Mouse (Mus musculus): Measurements from ENCODE around the gene Trim34a.
A peak's percentile ranks its signal among the peaks of the same experiment; 100 is the strongest.
"Not testable (repeated sequence)": the region's sequence is repeated elsewhere in the genome, so short reads cannot be mapped to it uniquely, and the experiment has no call there.

The Trim34a gene

DNA sequence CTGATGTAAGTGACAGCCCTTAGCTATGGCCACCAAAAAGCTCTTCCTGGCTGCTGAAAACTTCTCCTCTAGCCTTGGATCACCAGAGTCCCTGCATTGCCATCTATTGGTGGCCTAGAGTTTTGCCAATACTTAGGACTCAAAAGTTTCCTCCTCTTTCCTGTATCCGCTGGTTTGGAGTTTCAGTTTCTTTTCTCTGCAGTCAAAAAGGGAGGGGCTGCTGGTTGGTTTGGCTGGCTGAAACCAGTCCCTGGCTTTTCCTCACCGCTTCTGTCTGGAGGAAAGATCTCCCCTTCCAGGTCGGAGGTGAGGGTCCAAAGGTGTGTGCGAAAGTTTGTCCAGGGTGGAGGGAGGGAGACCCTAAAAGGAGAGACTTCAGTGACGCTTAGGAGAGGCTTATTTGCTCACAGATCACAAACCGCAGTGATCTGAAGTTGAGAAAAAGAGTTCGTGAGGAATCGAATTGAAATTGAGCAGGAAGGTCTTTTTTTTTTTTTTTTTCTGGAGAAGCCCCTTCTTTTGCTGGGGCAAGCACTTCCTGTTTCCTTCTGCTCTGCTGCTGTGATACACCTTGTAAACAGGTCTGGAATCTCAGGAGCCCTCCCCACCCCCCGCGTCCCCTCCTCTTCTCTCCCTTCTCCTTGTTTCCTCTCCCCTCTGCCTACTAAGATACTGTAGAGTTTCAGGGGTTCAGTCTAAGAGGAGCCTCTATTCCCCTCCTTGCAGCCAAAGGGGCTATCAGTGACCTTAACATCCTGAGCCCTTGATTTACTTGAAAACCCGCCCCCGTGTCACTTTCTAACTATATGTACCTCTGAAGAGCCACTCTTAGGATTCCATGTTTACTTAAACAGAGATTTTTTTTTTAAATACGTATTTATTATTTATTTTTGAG lies at the start of gene Trim34a:
TSS of gene Trim34a (plus strand) at position 171 of the 895 bp plus-strand sequence.
- peak; percentile 91 for DNase-seq (ENCODE audit: low read depth, low spot score)

DNA sequence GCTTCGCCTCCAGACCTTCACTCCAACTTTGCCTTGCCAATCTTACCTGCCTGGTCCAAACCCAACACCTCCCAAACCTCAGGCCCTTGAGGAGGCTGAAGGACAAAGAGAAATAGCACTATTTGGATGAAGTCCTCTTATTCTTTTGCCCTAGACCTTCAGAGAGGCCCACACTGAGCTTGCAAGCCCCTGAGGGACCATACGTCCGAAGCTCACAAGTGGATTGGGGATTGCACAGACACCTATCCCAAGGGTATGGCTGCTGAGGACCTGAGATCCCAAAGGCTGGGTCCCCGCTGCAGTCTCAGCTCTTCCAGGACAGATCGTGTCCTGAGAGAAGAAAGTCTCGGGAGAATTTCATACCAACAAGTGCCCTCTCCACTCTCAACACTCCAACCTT lies 48.4 kb upstream of the Trim34a start, which contains the start of gene Olfr649:
TSS of gene Olfr649 (minus strand) at position 101 of the 400 bp plus-strand sequence.
- DNase-seq (ENCODE audit: low read depth, low spot score), result no peak

DNA sequence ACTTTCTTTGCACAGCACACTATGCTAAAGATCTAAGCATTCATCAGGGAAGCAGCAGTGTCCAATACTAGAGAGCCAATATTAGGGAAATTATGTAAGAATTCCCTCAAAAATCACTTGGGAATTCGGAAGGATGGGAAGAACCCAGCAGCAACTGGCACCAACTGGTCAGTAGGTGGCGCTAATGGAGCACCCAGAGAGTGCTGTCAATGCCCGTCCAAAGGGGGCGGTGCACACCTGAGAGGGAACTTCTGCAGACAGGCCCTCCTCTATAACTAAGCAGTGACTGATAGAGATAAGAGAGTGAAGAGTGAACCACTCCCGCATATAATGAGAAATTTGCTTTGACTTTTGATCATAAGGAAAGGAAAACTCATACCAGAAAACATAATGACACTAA lies 44.4 kb upstream of the Trim34a start:
- DNase-seq (ENCODE audit: low read depth, low spot score), result peak; percentile 83

DNA sequence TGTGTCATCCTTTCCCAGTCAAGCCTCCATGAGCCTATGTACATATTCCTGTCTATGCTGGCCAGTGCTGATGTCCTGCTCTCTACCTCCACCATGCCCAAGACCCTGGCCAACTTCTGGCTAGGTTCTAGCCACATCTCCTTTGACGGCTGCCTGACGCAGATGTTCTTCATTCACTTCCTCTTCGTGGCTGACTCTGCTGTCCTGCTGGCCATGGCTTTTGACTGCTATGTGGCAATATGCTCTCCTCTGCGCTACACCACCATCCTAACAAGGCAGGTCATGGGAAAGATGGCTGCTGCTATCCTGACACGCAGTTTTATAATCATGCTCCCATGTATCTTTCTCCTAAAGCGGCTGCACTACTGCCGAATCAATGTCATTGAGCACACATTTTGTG lies 38.1 kb upstream of the Trim34a start:
- no peak for DNase-seq (ENCODE audit: low read depth, low spot score)

DNA sequence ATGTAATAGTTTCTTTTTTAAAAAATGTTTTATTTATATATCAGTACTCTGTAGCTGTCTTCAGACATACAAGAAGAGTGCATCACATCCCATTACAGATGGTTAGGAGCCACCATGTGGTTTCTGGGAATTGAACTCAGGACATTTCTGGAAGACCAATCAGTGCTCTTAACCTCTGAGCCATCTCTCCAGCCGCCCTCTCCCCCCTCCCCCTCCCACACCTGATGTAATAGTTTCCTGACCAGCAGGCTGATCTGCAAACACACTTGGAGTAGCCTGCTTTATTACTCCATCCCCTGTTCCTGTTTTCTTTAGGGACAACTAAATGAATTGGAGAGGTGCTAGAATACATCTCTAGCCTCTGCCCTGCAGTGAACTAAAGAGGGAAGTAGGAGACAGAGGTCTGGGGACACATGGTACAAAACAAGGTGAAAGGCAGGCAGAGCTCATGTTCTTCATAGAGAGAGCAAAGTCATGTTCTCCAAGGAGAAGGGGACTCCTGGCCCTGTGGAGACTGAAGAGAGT lies 28.2 kb upstream of the Trim34a start:
- DNase-seq (ENCODE audit: low read depth, low spot score), result no peak

DNA sequence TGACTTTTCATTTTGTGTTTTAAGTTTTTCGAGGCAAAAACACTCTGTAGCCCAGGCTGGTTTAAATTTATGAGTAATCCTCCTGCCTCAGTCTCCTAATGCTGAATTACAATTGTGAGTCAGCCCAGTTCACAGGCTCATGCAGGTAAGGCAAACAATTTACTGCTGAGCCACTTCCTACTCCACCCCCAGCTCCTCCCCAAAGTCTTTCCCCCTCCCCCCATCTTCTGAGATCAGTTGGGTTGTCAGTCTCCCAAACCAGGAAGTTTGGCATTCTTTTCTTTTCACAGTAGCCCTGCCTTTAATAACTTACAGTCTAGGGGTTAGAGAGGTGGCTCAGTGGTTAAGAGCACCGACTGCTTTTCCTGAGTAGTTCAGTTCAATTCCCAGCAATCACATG lies 26.4 kb upstream of the Trim34a start:
- peak; percentile 29 for DNase-seq (ENCODE audit: low read depth, low spot score)

DNA sequence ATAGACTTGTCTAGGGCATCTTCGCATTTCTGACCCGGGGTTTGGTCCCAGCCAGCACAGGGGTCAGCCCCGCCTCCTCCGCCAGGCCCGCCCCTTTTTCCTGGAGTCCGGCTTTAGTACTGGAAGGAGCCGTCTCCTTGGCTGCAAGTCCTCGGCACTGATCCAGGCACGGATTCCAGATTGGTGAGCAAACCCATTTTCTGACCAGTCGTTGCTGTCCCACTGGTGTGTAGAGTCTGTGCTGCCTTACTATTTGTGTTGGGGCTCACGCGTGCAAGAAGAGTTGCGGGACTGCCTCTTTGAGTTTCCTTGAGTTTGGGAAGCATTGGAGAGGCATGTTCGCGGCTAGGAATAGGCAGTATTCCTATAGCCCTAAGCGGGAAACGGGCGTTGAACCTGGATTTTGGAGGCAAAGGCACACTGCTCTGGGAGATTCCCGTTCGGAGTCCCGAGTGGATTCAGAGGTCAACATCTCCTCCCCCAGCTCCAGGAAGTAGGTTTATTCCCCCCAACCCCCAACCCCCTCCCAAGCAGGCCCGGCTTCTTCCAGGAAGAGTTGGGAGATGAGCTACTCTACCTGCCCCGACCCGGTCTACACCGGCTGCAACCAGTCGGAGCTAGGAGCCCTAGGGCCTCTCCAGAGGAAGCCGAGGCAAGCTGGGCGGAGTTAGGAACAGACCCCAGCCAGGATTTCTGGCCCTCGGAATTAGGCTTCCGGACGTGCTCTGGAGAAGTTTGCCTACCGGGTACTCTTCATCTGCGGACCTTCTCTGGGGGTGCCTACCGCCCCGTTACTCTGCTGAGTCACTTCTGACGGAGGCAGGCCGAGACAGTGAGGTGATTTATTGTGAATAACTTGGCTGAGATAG lies 25.3 kb upstream of the Trim34a start, which contains the start of gene Trim6:
TSS of gene Trim6 (plus strand) at position 93 of the 869 bp plus-strand sequence.
- peak; percentile 92 for DNase-seq (ENCODE audit: low read depth, low spot score)

DNA sequence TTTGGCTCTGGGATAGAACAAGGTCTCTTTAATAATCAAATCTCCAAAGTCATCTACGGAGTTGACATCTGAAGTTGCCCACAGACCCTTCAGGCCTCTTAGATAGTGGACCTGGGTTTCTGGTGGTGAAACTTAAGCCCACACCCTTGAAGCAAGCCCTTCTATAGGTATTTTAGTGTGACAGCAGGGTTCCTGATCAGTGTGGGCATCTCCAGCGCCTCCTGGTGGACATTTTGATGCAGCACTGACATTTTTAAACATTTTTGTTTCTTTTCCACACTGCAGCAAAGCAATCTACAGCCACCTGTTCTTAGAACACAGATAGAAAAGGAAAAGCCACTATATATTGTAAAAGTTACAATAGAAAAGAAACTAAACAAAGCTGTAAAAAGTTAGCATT lies 13.1 kb upstream of the Trim34a start:
- peak; percentile 65 for DNase-seq (ENCODE audit: low read depth, low spot score)

DNA sequence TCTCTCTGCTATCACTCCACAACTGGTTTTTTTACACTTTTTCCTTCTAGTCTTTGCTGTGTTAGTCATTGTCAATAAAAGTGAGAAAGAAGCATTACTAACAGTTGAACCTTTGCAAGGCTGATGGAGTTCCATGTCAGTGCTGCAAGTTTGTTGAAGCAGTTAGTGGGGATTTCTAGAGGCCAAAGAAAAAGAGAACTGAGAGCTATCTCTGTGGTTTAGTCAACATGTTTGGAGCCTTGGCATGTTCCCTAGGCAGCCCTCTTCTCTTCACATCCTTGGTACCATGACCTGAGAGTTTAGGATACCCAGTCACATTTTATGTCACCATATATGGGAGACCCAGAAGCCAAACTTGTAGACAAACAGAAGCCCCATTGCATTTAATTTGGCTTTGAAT lies 3.4 kb upstream of the Trim34a start:
- no peak for DNase-seq (ENCODE audit: low read depth, low spot score)

DNA sequence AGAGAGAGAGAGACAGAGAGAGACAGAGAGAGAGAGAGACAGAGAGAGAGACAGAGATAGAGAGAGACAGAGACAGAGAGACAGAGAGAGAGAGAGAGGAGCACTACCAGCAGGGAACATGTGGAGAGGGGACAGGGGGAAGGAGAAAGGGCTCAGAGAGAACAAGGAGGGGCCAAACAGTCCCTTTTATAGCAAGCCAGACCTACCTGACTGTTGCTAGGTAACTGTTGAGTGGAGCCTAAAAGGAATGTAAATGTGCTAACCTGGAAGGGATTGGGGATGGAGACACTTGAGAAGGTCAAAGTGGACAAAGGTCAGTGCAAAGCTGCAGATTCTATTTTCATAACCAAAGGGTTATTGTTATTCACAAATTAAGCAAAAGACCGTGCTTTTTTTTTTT lies 641 bp upstream of the Trim34a start:
- DNase-seq (ENCODE audit: low read depth, low spot score), result peak; percentile 1

DNA sequence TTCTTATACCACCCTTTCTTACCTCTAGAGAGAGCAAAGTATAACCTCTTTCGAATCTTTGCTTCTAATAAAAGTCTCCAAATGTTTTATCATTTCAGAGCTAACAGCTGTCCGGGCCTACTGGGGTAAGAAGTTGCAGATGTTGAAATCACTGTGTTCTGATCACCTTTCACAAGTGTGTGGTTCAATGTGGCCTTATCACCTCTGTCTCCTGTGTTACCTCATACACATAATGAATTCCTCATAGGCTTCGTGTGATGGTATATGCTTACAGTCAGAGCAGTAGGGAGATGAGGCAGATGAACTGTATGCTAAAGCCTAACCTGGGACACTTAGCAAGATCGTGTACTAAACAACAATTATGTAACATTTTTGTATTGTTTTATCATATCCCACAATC lies 16.1 kb downstream of the Trim34a start:
- not testable (repeated sequence) for DNase-seq (ENCODE audit: low read depth, low spot score)

DNA sequence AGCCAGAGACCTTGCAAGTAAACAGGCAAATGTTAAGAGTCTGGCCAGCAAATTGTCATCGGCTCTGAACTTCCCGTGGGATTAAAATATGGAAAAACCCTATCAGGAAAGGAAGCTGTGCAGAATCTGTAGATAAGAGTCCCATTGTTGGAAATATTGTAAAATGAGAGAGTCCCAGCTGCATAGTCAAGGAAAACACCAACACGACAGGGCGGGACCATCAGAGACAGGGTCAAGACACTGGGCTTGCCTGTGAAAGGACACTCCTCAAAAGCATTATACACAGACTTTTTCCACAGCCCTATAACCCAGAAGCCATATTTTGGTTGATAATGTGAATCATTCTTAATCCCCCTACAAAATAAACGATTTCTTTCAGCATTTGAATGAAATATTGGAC lies 21.1 kb downstream of the Trim34a start:
- not testable (repeated sequence) for DNase-seq (ENCODE audit: low read depth, low spot score)

DNA sequence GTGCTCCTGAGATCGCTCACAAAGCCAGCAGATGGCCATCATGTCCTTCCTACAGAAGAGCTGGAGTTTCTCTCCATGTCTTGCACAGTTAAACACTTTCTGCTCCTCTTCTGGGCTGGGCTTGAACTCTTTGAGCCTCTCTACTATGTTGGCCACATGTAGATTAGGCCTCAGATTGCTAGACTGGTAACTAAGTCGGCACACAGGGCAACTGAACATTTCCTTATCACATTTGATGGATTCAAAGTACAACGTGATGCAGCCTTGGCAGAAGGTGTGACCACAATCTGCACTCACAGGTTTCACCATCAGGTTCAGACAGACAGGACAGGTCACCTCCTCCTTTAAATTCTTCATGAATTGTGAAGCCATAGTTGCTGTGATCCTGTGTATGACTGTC lies 35.1 kb downstream of the Trim34a start:
- DNase-seq (ENCODE audit: low read depth, low spot score), result not testable (repeated sequence)

DNA sequence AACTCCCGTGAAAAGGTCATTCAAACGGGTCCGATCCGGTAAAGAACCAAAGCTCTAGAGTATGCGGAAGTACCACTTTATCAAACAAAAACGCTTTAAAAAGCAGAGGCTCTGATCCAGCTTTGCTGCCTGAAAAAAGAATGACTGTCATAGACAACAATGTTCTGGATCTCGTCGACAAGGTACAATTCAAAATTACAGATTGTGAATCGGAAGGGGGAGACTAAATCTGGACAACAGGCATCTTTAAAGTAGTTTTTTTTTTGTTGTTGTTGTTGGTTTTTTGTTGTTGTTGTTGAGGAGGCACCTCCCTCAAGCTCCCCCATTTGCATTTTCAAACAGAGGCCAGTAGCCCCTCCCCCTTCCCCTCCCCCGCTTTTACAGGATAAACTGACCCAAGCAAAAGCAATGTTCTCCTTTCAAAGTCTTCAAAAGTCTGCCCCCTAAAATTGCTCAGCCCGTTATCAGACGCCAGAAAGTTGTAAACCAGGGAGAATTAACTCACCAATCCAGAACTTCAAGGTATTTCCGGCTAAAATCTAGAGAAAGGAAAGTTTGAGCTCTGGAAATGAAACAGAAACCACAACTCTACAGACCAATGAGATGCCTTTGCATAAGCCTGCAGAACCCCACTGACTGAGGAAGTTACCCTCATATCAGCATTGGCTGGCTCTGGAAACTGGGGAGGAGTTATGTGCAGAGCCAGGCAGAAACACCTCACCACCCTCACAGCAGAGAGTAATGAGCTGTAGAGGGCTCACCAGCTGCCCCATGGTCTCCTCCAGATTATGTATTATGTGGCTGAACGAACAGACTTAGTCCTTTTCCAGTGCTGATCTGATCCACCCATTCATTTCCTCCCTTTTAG lies 43.6 kb downstream of the Trim34a start, which contains the start of gene Trim5:
TSS of gene Trim5 (minus strand) at position 519 of the 868 bp plus-strand sequence.
- not testable (repeated sequence) for DNase-seq (ENCODE audit: low read depth, low spot score)

DNA sequence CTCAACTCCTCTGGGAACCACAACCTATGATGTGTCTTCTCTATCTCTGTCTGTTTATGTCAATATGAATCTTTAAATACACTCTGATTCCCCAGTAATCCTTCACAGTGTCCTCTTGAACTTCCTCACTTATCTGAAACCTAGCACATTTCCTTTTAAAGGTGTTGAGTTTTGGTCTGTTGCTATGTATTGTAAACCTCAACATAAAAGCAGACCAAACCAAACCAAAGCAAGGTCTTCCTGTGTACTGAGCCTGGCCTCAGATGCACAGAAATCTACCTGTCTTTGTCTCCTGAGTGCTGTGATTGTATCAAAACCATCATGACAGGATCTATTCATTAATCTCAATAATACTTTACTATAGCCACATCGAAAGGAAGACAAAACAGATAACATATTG lies 46.4 kb downstream of the Trim34a start:
- no peak for DNase-seq (ENCODE audit: low read depth, low spot score)

DNA sequence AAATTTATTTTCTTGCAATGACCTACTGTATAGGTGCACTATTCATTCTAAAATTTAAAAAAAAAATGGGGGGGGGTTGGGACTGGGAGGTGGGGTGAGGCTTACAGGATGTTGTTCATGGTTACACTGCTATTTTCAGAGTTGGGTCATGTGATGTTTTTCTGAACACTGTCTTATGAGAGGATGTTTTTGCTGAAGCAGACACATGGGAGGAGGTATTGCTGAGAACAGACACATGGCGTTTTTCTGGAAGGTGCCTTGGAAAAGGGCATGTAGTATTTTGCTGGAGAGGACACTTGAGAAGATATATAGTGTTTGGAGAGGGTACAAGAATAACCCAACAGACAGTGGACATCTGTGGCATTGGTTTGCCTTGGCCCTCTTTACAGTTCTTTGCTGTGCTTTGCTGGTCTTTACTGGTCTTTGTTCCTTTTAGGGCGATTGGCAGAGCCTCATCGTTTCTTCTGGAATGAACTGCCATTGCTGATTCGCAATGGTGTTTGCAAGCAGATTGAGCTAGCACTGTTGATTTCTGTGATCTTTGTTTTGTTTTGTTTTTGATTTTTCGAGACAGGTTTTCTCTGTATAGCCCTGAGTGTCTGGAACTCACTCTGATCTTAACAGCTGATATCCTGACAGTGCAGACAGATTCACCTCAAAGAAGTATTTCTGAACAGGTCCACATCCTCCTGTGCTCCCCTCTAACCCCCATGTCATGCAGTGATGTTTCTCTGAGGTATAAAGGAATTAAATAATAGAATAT lies 47.6 kb downstream of the Trim34a start:
- DNase-seq (ENCODE audit: low read depth, low spot score), result no peak

Measured in 3T3-L1 (cell line).